In the genomic region with DNA sequence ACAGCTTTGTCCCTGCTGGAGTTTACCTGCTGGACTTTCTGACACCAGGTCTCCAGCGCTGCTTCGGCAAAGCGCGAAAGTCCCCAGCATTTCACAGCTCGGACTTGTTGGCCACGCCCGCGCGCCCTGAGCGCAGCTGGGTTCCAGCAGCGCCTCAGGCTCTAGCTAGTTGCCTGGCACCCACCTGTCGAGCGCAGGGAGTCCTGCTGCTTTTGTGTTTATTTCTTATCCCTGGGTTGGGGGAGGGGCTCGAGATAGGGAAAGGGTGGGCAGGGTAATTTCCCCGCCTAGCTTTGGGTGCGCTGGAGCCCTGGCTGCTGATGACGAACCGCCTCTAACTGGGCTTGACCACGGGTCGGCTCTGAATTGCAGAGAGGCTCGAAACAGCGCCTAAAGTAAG, we compare ENCODE assay signal across 32 mouse cellular contexts. TPM values are rescaled to one million over a fixed set of nuclear protein-coding genes. Genes with fewer than 3 reads are reported as not detected.
DNase-seq lines count a peak whose midpoint lies in the region; ATAC-seq and TF ChIP-seq lines count a peak whose summit lies in the region.
"Had no signal": no experiment of that assay in that cellular context is flagged by ENCODE, and none has a peak within 500 bp of the region (broad histone marks: within the 10 kb centered on the region; RNA-seq: fewer than 3 reads in every experiment).

No protein-coding gene starts in this region.

- peaks cover 14% of the 10 kb centered on the region for H3K4me1 ChIP-seq in hindbrain, embryonic 11.5 days (replicated peaks; ENCODE audit: control insufficient read depth, insufficient read depth, low read length)
- H3K4me1 ChIP-seq in hindbrain, postnatal 0 days (ENCODE audit: insufficient read depth, low read length) = no peaks in the 10 kb centered on the region
- H3K4me1 ChIP-seq: liver, embryonic 15.5 days had no signal

- H3K9ac ChIP-seq in hindbrain, embryonic 11.5 days (ENCODE audit: low read depth, low read length) = no peak overlapping the region
- H3K9ac ChIP-seq in hindbrain, postnatal 0 days (replicated peaks; ENCODE audit: low read length) = no peak overlapping the region
- H3K9ac ChIP-seq: forebrain, embryonic 15.5 days; heart, embryonic 12.5 days; intestine, embryonic 15.5 days; liver, embryonic 15.5 days; lung, embryonic 14.5 days; neural tube, embryonic 13.5 days; stomach, embryonic 15.5 days had no signal

- no peaks in the 10 kb centered on the region for H3K36me3 ChIP-seq in hindbrain, embryonic 11.5 days (ENCODE audit: control insufficient read depth, insufficient read depth, low read length)
- H3K36me3 ChIP-seq in hindbrain, postnatal 0 days (ENCODE audit: insufficient read depth, low read length) = no peaks in the 10 kb centered on the region
- H3K36me3 ChIP-seq: forebrain, embryonic 15.5 days; G1E; heart, embryonic 12.5 days; intestine, embryonic 15.5 days; liver, embryonic 15.5 days; neural tube, embryonic 13.5 days; stomach, embryonic 15.5 days had no signal

- 2% methylated on average over 22 of the region's 22 CpGs for WGBS in hindbrain, embryonic 11.5 days
- under 1% methylated on average over 22 of the region's 22 CpGs for WGBS in hindbrain, postnatal 0 days

- ATAC-seq in hindbrain, embryonic 11.5 days (ENCODE audit: low FRiP score) = no peak
- no peak for ATAC-seq in hindbrain, postnatal 0 days
- ATAC-seq: CD4-positive, CD25-positive, alpha-beta regulatory T cell, adult 4 months; forebrain, embryonic 15.5 days; hindbrain, embryonic 16.5 days; intestine, embryonic 15.5 days had no signal

- peak; percentile 33 for DNase-seq in hindbrain, embryonic 11.5 days (ENCODE audit: low spot score)
- no peak for DNase-seq in hindbrain, postnatal 0 days (ENCODE audit: low spot score)
- DNase-seq in ES-CJ7 (ENCODE audit: low read depth, low spot score) (peak; percentile 67), ZHBTc4 (ENCODE audit: low read depth, low spot score) (peak; percentile 93), liver (no peak)
- DNase-seq in retina, embryonic 14.5 days (ENCODE audit: low spot score) = peak; percentile 36
- DNase-seq in adrenal gland, adult 8-10 months = no peak
- DNase-seq: adrenal gland, postnatal 25 days; cerebellum, adult 2 months; cerebellum, postnatal 14 days; gastrocnemius, postnatal 36 days; heart, adult 18-20 months; heart, postnatal 4 days; kidney, adult 2 months; layer of hippocampus, postnatal 36 days; left cerebral cortex, postnatal 4 days; lung, embryonic 14.5 days; lung, postnatal 14 days; right cerebral cortex, postnatal 25 days; thymus, postnatal 14 days had no signal

- peaks cover 97% of the 10 kb centered on the region for H3K27me3 ChIP-seq in hindbrain, embryonic 11.5 days (ENCODE audit: control insufficient read depth, insufficient read depth, low read length)
- peaks cover 97% of the 10 kb centered on the region for H3K27me3 ChIP-seq in hindbrain, postnatal 0 days (ENCODE audit: insufficient read depth, low read length)

- no peak overlapping the region for H3K4me2 ChIP-seq in hindbrain, embryonic 11.5 days (replicated peaks; ENCODE audit: low read depth, low read length)
- H3K4me2 ChIP-seq in hindbrain, postnatal 0 days (ENCODE audit: low read depth, low read length) = no peak overlapping the region
- H3K4me2 ChIP-seq: forebrain, embryonic 15.5 days; heart, embryonic 12.5 days; intestine, embryonic 15.5 days; liver, embryonic 15.5 days; lung, embryonic 14.5 days; midbrain, embryonic 11.5 days; neural tube, embryonic 13.5 days; stomach, embryonic 15.5 days had no signal

- no peaks in the 10 kb centered on the region for H3K9me3 ChIP-seq in hindbrain, embryonic 11.5 days (ENCODE audit: control insufficient read depth, low read length)
- no peaks in the 10 kb centered on the region for H3K9me3 ChIP-seq in hindbrain, postnatal 0 days (ENCODE audit: low read length)
- H3K9me3 ChIP-seq: forebrain, embryonic 15.5 days; heart, embryonic 12.5 days; intestine, embryonic 15.5 days; liver, embryonic 15.5 days; neural tube, embryonic 13.5 days; stomach, embryonic 15.5 days had no signal

- H3K27ac ChIP-seq in hindbrain, embryonic 11.5 days (ENCODE audit: low read depth, low read length) = no peak overlapping the region
- H3K27ac ChIP-seq in hindbrain, postnatal 0 days = no peak overlapping the region
- H3K27ac ChIP-seq: forebrain, embryonic 15.5 days; intestine, embryonic 15.5 days; liver, embryonic 15.5 days; neural tube, embryonic 13.5 days; stomach, embryonic 15.5 days had no signal

- TF ChIP-seq CTCF in hindbrain, postnatal 0 days (IDR thresholded peaks at IDR 0.05; ENCODE audit: low read depth) = no peak

- H3K4me3 ChIP-seq in hindbrain, embryonic 11.5 days (ENCODE audit: low read depth, low read length) = no peak overlapping the region
- H3K4me3 ChIP-seq in hindbrain, postnatal 0 days (ENCODE audit: low read length) = no peak overlapping the region
- H3K4me3 ChIP-seq: forebrain, embryonic 15.5 days; heart, embryonic 12.5 days; intestine, embryonic 15.5 days; liver, embryonic 15.5 days; myocyte; neural tube, embryonic 13.5 days; stomach, embryonic 15.5 days had no signal

RNA-seq across cellular contexts. Expression of gene Dio3, which starts 1.5 kb away (rescaled TPM):
- polyA plus RNA-seq in hindbrain, embryonic 11.5 days (2014; fragmentation: Nextera tagmentation; extraction: Ambion mirVana) = not detected in 2 replicates
- total RNA-seq in hindbrain, postnatal 0 days (2014; rRNA removed) = 2.9 and 6.8 TPM in 2 replicates
- 0.98 and 1.2 TPM in 2 replicates for polyA plus RNA-seq in hindbrain, postnatal 0 days (2015; fragmentation: Nextera tagmentation; extraction: Ambion mirVana)
- total RNA-seq in adrenal gland, adult 8-10 months (2022) = 1 to 10 TPM in 2 of 4 experiments, under 1 TPM in 2; 0.23 to 3.6 (median 1.9) TPM
- total RNA-seq: heart, adult 18-20 months; heart, postnatal 4 days had no signal
- polyA plus RNA-seq: CD4-positive, CD25-positive, alpha-beta regulatory T cell, adult 4 months; G1E; heart, postnatal 0 days; midbrain, embryonic 11.5 days; myocyte had no signal

Comparison
In these comparisons a context has a peak if more than half of its experiments do, and no peak if none do; other contexts are left out.
1. DNase-seq: peak in hindbrain, embryonic 11.5 days (single experiment), ES-CJ7 (single experiment), ZHBTc4 (single experiment) and retina, embryonic 14.5 days (single experiment); none in hindbrain, postnatal 0 days (single experiment), adrenal gland, adult 8-10 months (single experiment) and liver (single experiment).